Mouse (Mus musculus) forebrain, embryonic 11.5 days (tissue): Measurements from ENCODE around the gene Loxl3. TPM values are rescaled to one million over a fixed set of nuclear protein-coding genes. Genes with fewer than 3 reads are reported as not detected.

Source experiments
- ATAC-seq: fragments of 200-750 bp; cut with Nextera tagmentation; replicated peaks from 2 replicates; pipeline ENCODE4 v1.8.0; 2017; ENCODE audit warnings: moderate TSS enrichment; ENCODE audit not compliant: low FRiP score
- DNase-seq: peaks from one replicate; pipeline ENCODE4 v3.0.0-alpha.2; 2017; ENCODE audit warnings: low spot score
- H3K27ac ChIP-seq: fragments of 300-500 bp; sonication (generic); 2 replicates; pipeline ENCODE4 v1.5.1; 2014; ENCODE audit warnings: low read depth, low read length
- H3K27me3 ChIP-seq: fragments of 300-500 bp; sonication (generic); 2 replicates; pipeline ENCODE4 v1.6.1; 2014; ENCODE audit warnings: mild to moderate bottlenecking, low read length, mixed read lengths; ENCODE audit not compliant: control insufficient read depth, insufficient read depth
- H3K36me3 ChIP-seq: fragments of 300-500 bp; sonication (generic); 2 replicates; pipeline ENCODE4 v1.6.1; 2014; ENCODE audit warnings: mild to moderate bottlenecking, low read length, moderate library complexity, mixed read lengths; ENCODE audit not compliant: control insufficient read depth, insufficient read depth
- H3K4me1 ChIP-seq: fragments of 300-500 bp; sonication (generic); replicated peaks from 2 replicates; pipeline ENCODE4 v1.6.1; 2014; ENCODE audit warnings: low read length, mixed read lengths; ENCODE audit not compliant: control insufficient read depth, insufficient read depth
- H3K4me2 ChIP-seq: fragments of 300-500 bp; sonication (generic); 2 replicates; pipeline ENCODE4 v1.6.1; 2014; ENCODE audit warnings: low read depth, mild to moderate bottlenecking, low read length, moderate library complexity, mixed read lengths; ENCODE audit not compliant: severe bottlenecking
- H3K4me3 ChIP-seq: fragments of 300-500 bp; sonication (generic); 2 replicates; pipeline ENCODE4 v1.5.1; 2014; ENCODE audit warnings: low read depth, low read length
- H3K9ac ChIP-seq: fragments of 300-500 bp; sonication (generic); 2 replicates; pipeline ENCODE4 v1.6.1; 2014; ENCODE audit warnings: low read length
- H3K9me3 ChIP-seq: fragments of 300-500 bp; sonication (generic); 2 replicates; pipeline ENCODE4 v1.6.1; 2016; ENCODE audit warnings: low read length, mixed read lengths; ENCODE audit not compliant: control insufficient read depth
- WGBS: fragments of 180-500 bp; shearing (Covaris S2); extraction: QIAGEN DNeasy Blood & Tissue Kit; methylation state at CpG from one replicate; pipeline ENCODE4 v1.1.7; 2014; 5-methylcytosine and 5-hydroxymethylcytosine counted together
- polyA plus RNA-seq: library from polyadenylated mRNA; unstranded; fragments of >200 nt; fragmentation: Nextera tagmentation; extraction: Ambion mirVana; gene quantifications from 2 replicates; pipeline ENCODE4 v1.2.1, GENCODE M21; 2014

Gene Loxl3
- polyA plus RNA-seq, 1 experiment from 2014 or later: 9.9 TPM

DNA sequence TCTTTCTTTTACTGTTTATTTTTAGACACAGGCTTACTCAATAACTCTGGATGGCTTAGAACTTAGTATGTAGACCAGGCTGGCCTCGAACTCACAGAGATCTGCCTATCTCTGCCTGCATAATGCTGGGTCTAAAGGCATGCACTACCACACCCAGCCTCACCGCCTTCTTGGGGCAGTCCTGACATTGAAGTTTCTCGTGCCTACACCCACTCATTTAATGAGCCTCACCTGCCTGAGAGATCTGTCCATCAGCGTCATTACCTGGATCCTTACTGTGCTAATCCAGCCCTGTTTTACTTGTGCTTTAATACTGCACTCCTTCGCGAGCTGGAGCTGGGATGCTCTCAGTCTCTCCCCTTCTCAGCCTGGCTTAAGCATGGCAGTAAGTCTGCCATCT is 22.2 kb upstream of the Loxl3 start:
- Histone ChIP-seq H3K36me3 (no peaks in the 10 kb centered on the region), H3K4me1 (no peaks in the 10 kb centered on the region), H3K9ac (no peak overlapping the region), H3K4me2 (no peak overlapping the region), H3K27me3 (no peaks in the 10 kb centered on the region), H3K9me3 (no peaks in the 10 kb centered on the region), H3K4me3 (no peak overlapping the region), H3K27ac (no peak overlapping the region)
- WGBS: 72% methylated on average over 6 of the region's 6 CpGs
- ATAC-seq (no peak), DNase-seq (no peak)

DNA sequence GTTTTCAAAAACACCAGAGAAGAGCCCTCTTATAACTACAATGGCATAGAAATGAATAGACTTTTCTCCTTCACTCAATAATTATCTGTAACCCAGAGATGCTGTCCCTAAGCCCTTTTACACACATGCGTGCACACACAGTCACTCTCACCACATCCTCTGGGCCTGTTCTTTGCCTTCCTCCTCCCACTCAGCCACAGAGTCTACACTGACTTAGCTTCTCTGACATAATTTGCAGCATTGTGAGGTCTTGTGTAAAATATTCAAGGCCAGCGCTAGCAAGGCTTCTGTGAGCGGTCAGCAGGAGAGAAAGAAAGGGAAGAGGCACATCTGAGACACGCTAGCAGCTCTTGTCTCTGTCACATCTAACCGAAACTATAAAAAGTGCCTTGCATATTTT is 20.5 kb upstream of the Loxl3 start:
- 73% methylated on average over 5 of the region's 5 CpGs for WGBS
- Histone ChIP-seq H3K9ac (no peak overlapping the region), H3K9me3 (no peaks in the 10 kb centered on the region), H3K4me3 (no peak overlapping the region), H3K4me1 (no peaks in the 10 kb centered on the region), H3K27me3 (no peaks in the 10 kb centered on the region), H3K4me2 (no peak overlapping the region), H3K27ac (no peak overlapping the region), H3K36me3 (no peaks in the 10 kb centered on the region)
- DNase-seq (no peak), ATAC-seq (no peak)

DNA sequence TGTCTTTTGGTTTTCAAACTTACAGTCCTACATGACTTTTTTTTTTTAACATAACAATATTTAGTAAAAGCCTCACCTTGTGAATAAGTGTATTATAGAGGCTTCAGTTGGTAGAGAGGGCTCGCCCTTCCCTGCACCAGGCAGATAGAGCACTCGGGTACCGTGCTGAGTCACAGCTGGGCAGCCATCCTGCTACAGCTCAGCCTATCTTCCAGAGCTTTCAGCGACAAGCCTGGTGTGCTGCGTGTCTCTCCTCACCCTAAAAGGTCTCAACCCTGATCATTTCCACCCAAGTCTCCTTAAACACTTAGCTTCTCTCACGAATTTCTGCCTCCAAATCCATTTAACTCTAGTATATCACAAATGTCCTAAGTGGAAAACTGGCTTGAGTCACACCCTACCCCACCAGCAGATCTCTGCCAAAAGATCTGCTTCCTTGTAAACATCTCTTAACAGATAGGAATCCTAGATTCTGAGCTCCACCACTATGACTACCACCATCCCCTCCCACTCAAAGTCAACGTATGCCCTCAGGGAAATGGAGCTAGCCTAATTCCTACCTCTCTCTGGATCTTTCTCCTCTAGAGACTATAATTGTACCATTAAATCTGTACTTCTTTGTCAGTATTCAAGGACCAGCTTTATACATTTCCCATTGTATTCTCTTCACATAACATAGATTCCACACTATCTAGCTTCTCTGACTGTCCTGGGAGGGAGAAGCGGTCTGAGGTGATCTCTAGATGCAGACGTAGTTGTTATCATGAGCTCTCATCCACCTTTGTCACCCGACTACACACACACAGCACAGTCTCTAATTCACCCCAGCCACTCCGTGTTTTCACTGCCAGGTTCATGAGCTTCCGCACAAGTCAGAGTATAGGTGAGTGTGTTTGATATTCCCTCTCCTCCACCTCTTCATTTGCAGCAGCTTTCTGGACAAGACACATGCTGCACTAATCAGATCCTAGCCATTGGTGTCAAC is 19.2 kb upstream of the Loxl3 start:
- WGBS: 73% methylated on average over 12 of the region's 12 CpGs
- H3K4me2 ChIP-seq: no peak overlapping the region

DNA sequence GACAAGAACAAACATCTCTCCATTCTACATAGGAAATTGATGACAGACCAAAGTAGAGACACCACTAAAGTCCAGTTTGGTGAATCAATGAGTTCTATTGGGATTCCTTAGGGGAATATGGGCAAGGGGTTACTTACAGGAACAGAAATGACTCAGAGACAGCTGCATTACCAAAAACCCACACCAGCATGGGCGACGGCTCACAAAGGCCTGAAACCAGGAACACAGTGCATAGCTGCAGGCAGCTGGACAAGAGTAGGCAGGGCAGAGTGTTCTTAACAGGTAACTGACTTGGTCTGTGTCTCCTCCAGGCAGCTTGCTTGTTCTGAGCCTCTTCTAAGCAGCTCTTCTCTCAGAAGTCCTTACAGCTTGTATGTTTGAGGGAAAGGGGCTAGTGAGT is 18.2 kb upstream of the Loxl3 start:
- Histone ChIP-seq H3K27ac (no peak overlapping the region), H3K27me3 (no peaks in the 10 kb centered on the region), H3K9ac (no peak overlapping the region), H3K4me3 (no peak overlapping the region), H3K4me2 (no peak overlapping the region), H3K9me3 (no peaks in the 10 kb centered on the region), H3K36me3 (no peaks in the 10 kb centered on the region), H3K4me1 (no peaks in the 10 kb centered on the region)
- DNase-seq (no peak), ATAC-seq (no peak)
- WGBS: 86% methylated on average over 2 of the region's 2 CpGs

More for the DNA sequence above, 19.2 kb upstream of the Loxl3 start:
- Histone ChIP-seq H3K36me3 (no peaks in the 10 kb centered on the region), H3K27me3 (no peaks in the 10 kb centered on the region), H3K9ac (no peak overlapping the region), H3K4me1 (no peaks in the 10 kb centered on the region), H3K27ac (no peak overlapping the region), H3K4me3 (no peak overlapping the region), H3K9me3 (no peaks in the 10 kb centered on the region)
- ATAC-seq: no peak
- DNase-seq: no peak

GRCm38 (mm10) chr6:83017190-83017589 is 16.8 kb upstream of the Loxl3 start:
- 79% methylated on average over 3 of the region's 3 CpGs for WGBS

DNA sequence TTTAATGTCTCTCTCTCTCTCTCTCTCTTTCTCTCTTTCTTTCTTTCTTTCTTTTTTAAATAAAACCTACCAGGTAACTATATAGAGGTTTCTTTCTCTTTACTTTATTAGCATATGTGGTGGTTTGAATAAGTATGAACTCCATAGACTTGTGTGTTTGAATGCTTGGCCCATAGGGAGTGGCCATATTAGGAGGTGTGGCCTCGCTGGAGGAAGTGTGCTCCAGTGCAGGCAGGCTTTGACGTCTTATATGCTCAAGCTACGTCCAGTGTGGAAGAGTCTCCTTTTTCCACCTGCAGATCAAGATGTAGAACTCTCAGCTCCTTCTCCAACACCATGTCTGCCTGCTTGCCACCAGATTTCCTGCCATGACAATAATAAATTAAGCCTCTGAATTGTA is 14.9 kb upstream of the Loxl3 start:
- Histone ChIP-seq H3K27ac (no peak overlapping the region), H3K4me3 (no peak overlapping the region), H3K9ac (no peak overlapping the region), H3K27me3 (no peaks in the 10 kb centered on the region), H3K36me3 (no peaks in the 10 kb centered on the region), H3K4me2 (no peak overlapping the region), H3K9me3 (no peaks in the 10 kb centered on the region), H3K4me1 (no peaks in the 10 kb centered on the region)
- WGBS: 85% methylated on average over 3 of the region's 3 CpGs
- DNase-seq (no peak), ATAC-seq (no peak)

More at GRCm38 (mm10) chr6:83017190-83017589, 16.8 kb upstream of the Loxl3 start:
- H3K9ac ChIP-seq: no peak overlapping the region
- H3K9me3 ChIP-seq: no peaks in the 10 kb centered on the region
- no peak for ATAC-seq
- no peak overlapping the region for H3K4me3 ChIP-seq
- no peak overlapping the region for H3K27ac ChIP-seq
- no peak for DNase-seq
- no peak overlapping the region for H3K4me2 ChIP-seq
- H3K36me3 ChIP-seq: no peaks in the 10 kb centered on the region
- H3K4me1 ChIP-seq: no peaks in the 10 kb centered on the region
- H3K27me3 ChIP-seq: no peaks in the 10 kb centered on the region

- H3K36me3 ChIP-seq: no peaks in the 10 kb centered on the region
- no peaks in the 10 kb centered on the region for H3K9me3 ChIP-seq
- DNase-seq (no peak), ATAC-seq (no peak)
- H3K4me2 ChIP-seq: no peak overlapping the region
- no peaks in the 10 kb centered on the region for H3K27me3 ChIP-seq
- H3K27ac ChIP-seq: no peak overlapping the region
- H3K4me1 ChIP-seq: no peaks in the 10 kb centered on the region
- 92% methylated on average over 6 of the region's 6 CpGs for WGBS
- H3K9ac ChIP-seq: no peak overlapping the region
- H3K4me3 ChIP-seq: no peak overlapping the region
Measured at GRCm38 (mm10) chr6:83020121-83020520, 13.9 kb upstream of the Loxl3 start.

DNA sequence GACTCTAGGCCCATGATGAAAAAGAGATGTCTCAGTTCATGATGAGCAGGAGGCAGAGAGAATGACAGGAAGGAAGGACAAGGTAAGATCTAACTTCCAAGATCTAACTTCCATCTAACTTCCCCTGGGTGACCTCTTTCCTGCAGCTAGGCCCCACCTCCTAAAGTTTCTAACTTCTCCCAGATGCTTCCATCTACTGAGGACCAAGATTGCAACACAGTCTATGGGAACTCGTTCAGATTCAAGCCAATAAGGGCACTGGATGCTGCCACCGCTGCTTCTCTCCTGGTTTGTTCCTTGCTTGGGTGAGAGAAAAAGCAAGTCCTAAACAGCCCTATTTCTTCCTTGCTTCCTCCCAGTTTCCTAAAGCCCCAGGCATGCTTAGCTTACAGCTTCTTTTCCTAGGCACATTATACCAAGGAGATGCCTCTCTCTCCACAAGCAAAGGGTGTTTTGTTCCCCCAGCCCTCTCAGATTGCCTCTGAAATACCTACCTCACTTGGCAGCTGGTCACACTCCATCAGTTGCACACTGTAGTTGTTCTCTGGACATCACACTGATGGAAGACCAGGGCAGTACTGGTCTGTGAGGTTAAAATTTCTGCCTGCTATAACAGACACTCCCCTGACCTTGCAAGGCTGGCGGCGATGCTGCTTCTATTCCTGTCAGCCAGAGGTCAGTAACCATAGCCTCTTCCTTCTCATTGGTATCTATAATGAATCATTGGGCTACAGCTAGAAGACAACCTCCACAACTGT is 13.0 kb upstream of the Loxl3 start:
- H3K4me3 ChIP-seq: no peak overlapping the region
- no peak for DNase-seq
- H3K9me3 ChIP-seq: no peaks in the 10 kb centered on the region
- H3K36me3 ChIP-seq: no peaks in the 10 kb centered on the region
- ATAC-seq: no peak
- H3K4me2 ChIP-seq: no peak overlapping the region
- 83% methylated on average over 4 of the region's 4 CpGs for WGBS
- no peak overlapping the region for H3K27ac ChIP-seq
- no peaks in the 10 kb centered on the region for H3K4me1 ChIP-seq
- no peaks in the 10 kb centered on the region for H3K27me3 ChIP-seq
- no peak overlapping the region for H3K9ac ChIP-seq
